Mouse (Mus musculus) hindbrain, embryonic 16.5 days (tissue): ENCODE data around the gene Rho. TPM values are rescaled to one million over a fixed set of nuclear protein-coding genes. Genes with fewer than 3 reads are reported as not detected.

ENCODE experiments used
- ATAC-seq: fragments of 200-750 bp; cut with Nextera tagmentation; 2 replicates; pipeline ENCODE4 v1.8.0; 2017; ENCODE audit warnings: moderate TSS enrichment, moderate library complexity
- H3K27ac ChIP-seq: fragments of 300-500 bp; sonication (generic); 2 replicates; pipeline ENCODE4 v1.5.1; 2014; ENCODE audit warnings: low read depth, mild to moderate bottlenecking, control low read depth, low read length, moderate library complexity
- H3K27me3 ChIP-seq: fragments of 300-500 bp; sonication (generic); replicated peaks from 2 replicates; pipeline ENCODE4 v1.6.1; 2014; ENCODE audit warnings: low read length; ENCODE audit not compliant: control insufficient read depth, insufficient read depth
- H3K36me3 ChIP-seq: fragments of 300-500 bp; sonication (generic); 2 replicates; pipeline ENCODE4 v1.6.1; 2014; ENCODE audit warnings: mild to moderate bottlenecking, low read length, moderate library complexity, mixed read lengths; ENCODE audit not compliant: control insufficient read depth, insufficient read depth
- H3K4me1 ChIP-seq: fragments of 300-500 bp; sonication (generic); 2 replicates; pipeline ENCODE4 v1.6.1; 2014; ENCODE audit warnings: low read depth, low read length; ENCODE audit not compliant: control insufficient read depth, insufficient read depth
- H3K4me2 ChIP-seq: fragments of 300-500 bp; sonication (generic); 2 replicates; pipeline ENCODE4 v1.6.1; 2014; ENCODE audit warnings: mild to moderate bottlenecking, low read length, control low read depth, moderate library complexity
- H3K4me3 ChIP-seq: fragments of 300-500 bp; sonication (generic); 2 replicates; pipeline ENCODE4 v1.5.1; 2014; ENCODE audit warnings: mild to moderate bottlenecking, low read length, control low read depth, moderate library complexity
- H3K9ac ChIP-seq: fragments of 300-500 bp; sonication (generic); 2 replicates; pipeline ENCODE4 v1.6.1; 2014; ENCODE audit warnings: low read depth, mild to moderate bottlenecking, control low read depth, low read length, moderate library complexity
- H3K9me3 ChIP-seq: fragments of 300-500 bp; sonication (generic); 2 replicates; pipeline ENCODE4 v1.6.1; 2014; ENCODE audit warnings: mild to moderate bottlenecking, low read length, moderate library complexity; ENCODE audit not compliant: control insufficient read depth
- WGBS: fragments of 180-500 bp; shearing (Covaris S2); extraction: QIAGEN DNeasy Blood & Tissue Kit; methylation state at CpG from one replicate; pipeline ENCODE4 v1.1.7; 2014; 5-methylcytosine and 5-hydroxymethylcytosine counted together
- polyA plus RNA-seq: library from polyadenylated mRNA; unstranded; fragments of >200 nt; fragmentation: Nextera tagmentation; extraction: Ambion mirVana; gene quantifications from 2 replicates; pipeline ENCODE4 v1.2.1, GENCODE M21; 2015

Gene Rho
- polyA plus RNA-seq, 1 experiment from 2014 or later: 0.50 TPM

DNA sequence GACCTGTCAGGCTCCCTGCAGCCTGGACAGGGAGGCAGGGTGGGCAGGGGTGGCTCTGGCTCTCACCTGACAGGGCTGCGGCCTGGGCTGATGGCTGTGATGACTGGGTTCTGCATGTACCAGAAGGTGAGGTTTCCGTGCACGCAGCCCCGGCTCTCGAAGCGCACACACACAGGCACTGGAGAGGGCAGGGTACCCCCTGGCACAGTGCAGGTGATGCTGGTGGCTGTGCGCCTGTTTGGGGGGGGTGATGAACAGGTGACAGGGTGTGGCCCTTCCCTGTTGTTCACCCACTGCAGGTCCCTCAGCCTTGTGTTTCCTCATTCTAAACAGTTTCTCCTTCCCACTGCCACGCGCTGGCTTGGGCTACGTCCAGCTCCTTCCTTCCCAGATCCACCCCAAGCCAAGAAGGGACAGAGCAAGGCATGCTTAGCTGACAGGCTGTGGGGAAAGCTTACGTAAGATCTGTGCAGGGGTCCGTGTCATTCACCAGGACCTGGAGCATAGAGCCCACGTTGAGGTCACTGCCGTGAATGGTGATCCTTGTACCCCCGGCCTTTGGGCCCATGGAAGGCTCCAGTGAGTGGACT lies 35.8 kb downstream of the Rho start:
- Histone ChIP-seq H3K36me3 (no peaks in the 10 kb centered on the region), H3K27me3 (no peaks in the 10 kb centered on the region), H3K4me1 (peaks cover 6% of the 10 kb centered on the region; the same call in 1 of the 2 replicates), H3K9me3 (no peaks in the 10 kb centered on the region), H3K9ac (no peak overlapping the region), H3K4me2 (no peak overlapping the region), H3K4me3 (no peak overlapping the region), H3K27ac (no peak overlapping the region)
- ATAC-seq: no peak
- WGBS: 89% methylated on average over 15 of the region's 15 CpGs

DNA sequence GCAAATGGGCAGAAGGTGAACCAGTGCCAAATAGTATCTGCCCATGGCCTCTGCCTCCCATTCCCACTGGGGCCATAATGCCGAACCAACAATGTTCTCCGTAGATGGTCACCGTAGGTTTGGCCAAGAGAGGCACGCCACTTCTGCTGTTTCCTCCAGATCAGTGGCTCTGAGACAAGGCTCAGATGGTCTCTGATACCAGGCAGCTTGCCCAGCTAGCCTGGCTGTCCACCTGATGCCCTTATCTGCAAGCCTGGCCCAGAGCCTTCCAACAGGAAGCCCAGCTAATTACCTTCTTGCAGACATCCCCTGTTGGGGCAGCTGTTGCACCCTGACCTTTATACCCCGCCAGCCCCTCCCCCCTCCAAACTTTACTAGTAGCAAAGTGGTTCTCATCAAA lies 36.5 kb downstream of the Rho start:
- no peaks in the 10 kb centered on the region for H3K27me3 ChIP-seq
- peak overlapping the region; percentile 9; the same call in 1 of the 2 replicates for H3K27ac ChIP-seq
- WGBS: 65% methylated on average over 5 of the region's 5 CpGs

DNA sequence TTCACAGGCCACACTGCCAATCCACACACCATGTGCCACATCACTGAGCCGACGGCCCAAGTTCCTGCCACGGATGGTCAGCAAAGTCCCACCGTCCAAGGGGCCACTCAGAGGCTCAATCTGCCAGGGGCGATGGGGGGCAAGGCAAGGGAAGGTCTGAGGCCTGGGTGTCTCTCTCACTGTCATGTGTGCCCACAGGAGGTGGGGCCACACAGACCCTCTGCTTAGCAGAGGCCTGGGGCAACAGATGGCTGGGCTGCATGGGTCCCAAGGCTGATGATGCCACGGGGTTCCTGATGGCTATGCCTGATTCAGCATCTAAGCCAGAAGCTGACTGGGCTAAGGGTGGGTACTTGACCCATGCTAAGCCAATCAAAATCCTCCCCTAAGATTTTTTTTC lies 37.2 kb downstream of the Rho start:
- WGBS: 65% methylated on average over 6 of the region's 6 CpGs
- no peak overlapping the region for H3K4me3 ChIP-seq
- peak; percentile 51 for ATAC-seq
- no peaks in the 10 kb centered on the region for H3K36me3 ChIP-seq
- H3K4me2 ChIP-seq: no peak overlapping the region
- H3K27me3 ChIP-seq: no peaks in the 10 kb centered on the region
- H3K9ac ChIP-seq: no peak overlapping the region
- H3K9me3 ChIP-seq: no peaks in the 10 kb centered on the region
- peaks cover 9% of the 10 kb centered on the region; the same call in 1 of the 2 replicates for H3K4me1 ChIP-seq
- H3K27ac ChIP-seq: peak overlapping the region; percentile 31; the same call in 1 of the 2 replicates

More for the DNA sequence above, 36.5 kb downstream of the Rho start:
- peaks cover 7% of the 10 kb centered on the region; the same call in 1 of the 2 replicates for H3K4me1 ChIP-seq
- ATAC-seq: peak; percentile 10; the same call in 1 of the 2 replicates
- no peaks in the 10 kb centered on the region for H3K36me3 ChIP-seq
- H3K9ac ChIP-seq: no peak overlapping the region
- H3K4me2 ChIP-seq: no peak overlapping the region
- no peak overlapping the region for H3K4me3 ChIP-seq
- H3K9me3 ChIP-seq: no peaks in the 10 kb centered on the region

DNA sequence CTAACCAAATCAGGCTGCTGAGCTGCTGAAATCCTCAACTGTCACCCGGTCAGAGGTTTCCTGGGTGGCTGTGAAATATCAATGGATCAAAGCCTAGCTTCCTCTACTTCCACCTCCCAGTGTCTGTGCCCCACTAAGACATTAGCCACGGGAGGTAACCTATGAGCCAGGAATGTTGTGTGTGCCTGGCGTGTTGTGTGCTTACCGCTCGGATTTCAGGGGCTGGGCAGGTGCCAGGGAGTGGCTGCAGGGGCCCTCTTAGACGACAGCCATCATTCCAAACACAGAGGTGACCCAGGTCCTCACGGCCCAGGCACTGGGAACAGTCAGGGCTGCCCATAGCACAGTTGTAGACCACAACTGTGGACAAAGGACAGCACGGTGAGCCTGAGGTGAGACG lies 37.6 kb downstream of the Rho start:
- H3K36me3 ChIP-seq: no peaks in the 10 kb centered on the region
- ATAC-seq: no peak
- H3K9ac ChIP-seq: no peak overlapping the region
- H3K27me3 ChIP-seq: no peaks in the 10 kb centered on the region
- no peak overlapping the region for H3K4me3 ChIP-seq
- H3K27ac ChIP-seq: no peak overlapping the region
- WGBS: 72% methylated on average over 9 of the region's 9 CpGs
- H3K4me1 ChIP-seq: peaks cover 13% of the 10 kb centered on the region; the same call in 1 of the 2 replicates
- no peak overlapping the region for H3K4me2 ChIP-seq
- no peaks in the 10 kb centered on the region for H3K9me3 ChIP-seq

DNA sequence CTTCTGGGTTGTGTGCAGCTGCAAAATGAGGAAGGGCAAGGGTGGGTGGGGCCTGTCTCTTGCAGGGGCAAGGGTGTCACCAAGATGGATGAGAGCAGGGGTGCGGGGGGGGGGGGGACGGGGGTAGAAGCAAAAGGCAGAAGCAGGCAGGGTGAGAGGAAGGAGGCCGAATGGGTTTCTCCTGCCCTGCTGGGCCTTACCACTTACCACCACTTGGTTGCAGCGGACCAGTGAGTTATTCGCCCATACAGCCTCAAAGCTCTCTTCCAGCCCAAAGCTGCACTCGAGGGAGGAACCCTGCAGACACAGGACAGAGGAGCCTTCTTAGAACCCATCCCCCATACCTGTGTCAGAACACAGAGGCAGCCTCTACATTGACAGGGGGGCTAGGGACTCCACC lies 38.4 kb downstream of the Rho start:
- H3K9me3 ChIP-seq: no peaks in the 10 kb centered on the region
- H3K4me2 ChIP-seq: no peak overlapping the region
- H3K4me1 ChIP-seq: peaks cover 14% of the 10 kb centered on the region; the same call in 1 of the 2 replicates
- no peaks in the 10 kb centered on the region for H3K27me3 ChIP-seq
- H3K27ac ChIP-seq: no peak overlapping the region
- ATAC-seq: no peak
- H3K9ac ChIP-seq: no peak overlapping the region
- no peaks in the 10 kb centered on the region for H3K36me3 ChIP-seq
- WGBS: 56% methylated on average over 3 of the region's 6 CpGs
- H3K4me3 ChIP-seq: no peak overlapping the region

DNA sequence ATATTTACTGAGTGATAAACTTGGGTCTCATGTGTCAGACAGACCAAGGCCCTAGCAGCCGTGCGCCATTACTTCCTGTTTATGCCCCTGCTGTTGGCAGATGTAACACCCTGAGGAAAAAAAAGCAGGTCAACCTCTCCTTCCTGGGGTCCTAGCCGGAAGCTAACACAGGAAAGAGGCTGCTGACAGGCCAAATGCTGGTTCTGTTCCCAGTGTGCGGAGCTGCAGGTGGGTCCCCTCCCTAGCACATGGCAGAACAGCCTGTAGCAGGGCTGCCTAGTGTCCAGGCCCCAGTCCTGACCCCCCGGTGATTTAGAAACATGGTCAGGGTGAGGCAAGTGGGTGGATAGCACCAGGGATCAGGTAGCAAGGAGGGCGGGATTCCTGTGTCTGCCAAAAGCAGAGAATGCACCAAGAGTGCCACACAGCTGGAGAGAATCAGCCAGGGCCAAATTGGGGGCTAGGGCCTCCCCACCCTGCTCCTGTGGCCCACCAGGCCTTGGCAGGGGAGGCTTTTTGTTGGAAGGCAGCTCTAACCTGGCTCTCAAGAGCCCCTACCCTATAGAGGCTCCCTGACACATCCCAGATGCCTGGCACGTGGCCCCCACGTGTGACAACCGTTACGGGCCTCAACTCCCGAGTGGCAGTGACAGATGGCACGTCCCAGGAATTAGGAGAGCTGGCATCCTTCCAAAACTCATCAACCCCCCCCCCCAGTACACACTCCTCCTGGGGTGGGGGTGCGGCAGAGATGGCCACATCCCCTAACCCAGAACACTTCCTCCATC lies 39.9 kb downstream of the Rho start:
- Histone ChIP-seq H3K27me3 (no peaks in the 10 kb centered on the region), H3K27ac (no peak overlapping the region), H3K9ac (no peak overlapping the region), H3K4me2 (no peak overlapping the region), H3K9me3 (no peaks in the 10 kb centered on the region), H3K36me3 (no peaks in the 10 kb centered on the region), H3K4me1 (peaks cover 14% of the 10 kb centered on the region; the same call in 1 of the 2 replicates), H3K4me3 (no peak overlapping the region)
- ATAC-seq: 0 out of 2 replicates have a peak, but pooled peaks have one; percentile 22
- WGBS: 37% methylated on average over 13 of the region's 13 CpGs

DNA sequence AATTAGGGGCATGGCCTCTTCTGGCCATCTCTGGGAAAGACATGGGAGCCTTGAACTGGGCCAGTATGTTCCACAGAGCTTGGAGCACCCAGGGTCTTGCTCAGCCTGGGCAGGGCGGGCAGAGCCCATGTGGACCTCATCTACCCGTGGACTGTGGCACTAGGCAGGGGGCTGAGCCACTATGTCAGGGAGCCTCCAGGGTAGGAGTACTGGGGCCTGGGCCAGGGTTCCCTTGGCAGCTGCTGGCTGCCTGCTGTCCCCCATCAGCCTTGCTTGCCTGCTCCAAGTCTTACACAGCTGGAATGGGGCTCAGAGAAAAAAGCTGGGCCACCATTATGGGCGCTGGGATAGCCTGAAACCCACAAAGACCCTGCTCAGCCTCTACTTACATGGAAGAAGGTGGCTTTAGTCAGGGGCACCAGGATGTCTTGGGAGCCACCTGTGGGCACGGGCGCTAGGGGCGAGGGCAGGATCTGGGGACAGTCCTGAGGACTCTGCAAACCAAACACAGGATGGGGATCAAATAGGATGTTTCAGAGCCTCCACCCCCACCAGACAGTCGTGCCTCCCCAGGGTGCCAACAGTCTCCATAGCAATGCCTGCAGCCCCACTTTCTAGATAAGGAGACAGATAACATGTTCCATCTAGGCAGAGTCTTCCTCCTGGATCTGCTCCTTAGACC lies 40.7 kb downstream of the Rho start:
- ATAC-seq: peak; percentile 12; the same call in 1 of the 2 replicates
- Histone ChIP-seq H3K27me3 (no peaks in the 10 kb centered on the region), H3K4me2 (no peak overlapping the region), H3K27ac (no peak overlapping the region), H3K4me1 (peaks cover 14% of the 10 kb centered on the region; the same call in 1 of the 2 replicates), H3K4me3 (no peak overlapping the region), H3K9ac (no peak overlapping the region), H3K9me3 (no peaks in the 10 kb centered on the region), H3K36me3 (no peaks in the 10 kb centered on the region)
- WGBS: 75% methylated on average over 7 of the region's 7 CpGs

DNA sequence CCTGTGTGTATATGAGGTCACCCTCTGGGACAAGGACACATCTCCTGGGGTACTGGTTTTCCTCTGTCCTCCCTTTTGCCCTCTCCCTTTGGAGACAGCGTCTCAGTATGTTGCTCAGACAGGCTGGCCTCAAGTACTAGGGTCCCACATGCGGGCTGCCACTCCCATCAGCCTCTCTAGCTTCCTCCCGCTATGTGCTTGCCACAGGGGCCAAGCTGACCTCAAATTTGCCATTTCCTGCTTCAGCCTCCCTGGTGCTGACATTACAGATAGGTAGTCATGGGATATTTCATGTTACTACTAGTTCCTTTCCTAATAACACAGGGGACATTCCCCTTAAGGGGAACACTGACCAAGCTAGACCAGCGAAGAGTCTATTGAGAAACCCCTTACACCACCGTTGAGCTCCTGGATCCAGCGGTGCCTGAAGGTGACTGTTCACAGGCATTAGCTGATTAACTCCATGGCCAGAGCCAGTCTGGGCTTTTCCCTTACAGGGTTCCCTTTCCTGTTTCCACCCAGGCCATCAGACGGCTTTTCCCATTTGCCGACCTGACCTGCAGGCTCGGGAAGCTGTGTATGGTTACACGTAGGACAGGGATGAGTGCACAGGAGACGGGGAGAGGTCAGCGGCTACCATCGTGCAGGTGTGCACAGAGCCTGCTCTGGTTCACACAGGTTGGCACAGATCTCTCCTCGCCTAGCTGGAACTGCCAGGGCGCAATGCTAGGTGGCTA lies 41.8 kb downstream of the Rho start:
- H3K9ac ChIP-seq: no peak overlapping the region
- H3K4me3 ChIP-seq: no peak overlapping the region
- H3K27ac ChIP-seq: no peak overlapping the region
- peaks cover 14% of the 10 kb centered on the region; the same call in 1 of the 2 replicates for H3K4me1 ChIP-seq
- no peak overlapping the region for H3K4me2 ChIP-seq
- no peaks in the 10 kb centered on the region for H3K36me3 ChIP-seq
- no peaks in the 10 kb centered on the region for H3K9me3 ChIP-seq
- WGBS: 87% methylated on average over 15 of the region's 15 CpGs
- ATAC-seq: no peak
- H3K27me3 ChIP-seq: no peaks in the 10 kb centered on the region
